Mouse (Mus musculus) megakaryocyte, embryonic 14.5 days (primary cell): ENCODE measurements around the gene Fgr.

ENCODE experiments used
- FLI1 ChIP-seq: IDR thresholded peaks from 2 replicates; pipeline ENCODE4 v1.6.1; 2012; ENCODE audit warnings: low read length, inconsistent platforms, mixed read lengths
- GATA1 ChIP-seq: IDR thresholded peaks from 3 replicates; pipeline ENCODE4 v1.6.1; 2012; ENCODE audit warnings: mixed read lengths, low read length, inconsistent platforms, borderline replicate concordance

- TF ChIP-seq GATA1 (no peak), FLI1 (no peak)
Measured at GRCm38 (mm10) chr4:133012776-133013265, 38.9 kb downstream of the Fgr start.
